9 mouse cellular contexts compared by ENCODE assay signal in genomic region chr9:120202683-120203082, GRCm38 (mm10). TPM values are rescaled to one million over a fixed set of nuclear protein-coding genes. Genes with fewer than 3 reads are reported as not detected.
A peak's percentile ranks its signal among the peaks of the same experiment; 100 is the strongest.
DNase-seq lines count a peak whose midpoint lies in the region; ATAC-seq and TF ChIP-seq lines count a peak whose summit lies in the region.
"Had no signal": no experiment of that assay in that cellular context is flagged by ENCODE, and none has a peak within 500 bp of the region (broad histone marks: within the 10 kb centered on the region; RNA-seq: fewer than 3 reads in every experiment).

No protein-coding gene starts in this region.

- H3K36me3 ChIP-seq in hindbrain, postnatal 0 days (ENCODE audit: insufficient read depth, low read length): no peaks in the 10 kb centered on the region
- H3K36me3 ChIP-seq in hindbrain, embryonic 16.5 days (ENCODE audit: control insufficient read depth, insufficient read depth, low read length): no peaks in the 10 kb centered on the region
- H3K36me3 ChIP-seq in spleen, adult 2 months (ENCODE audit: control insufficient read depth, insufficient read depth, low read length): no peaks in the 10 kb centered on the region
- no peaks in the 10 kb centered on the region for H3K36me3 ChIP-seq in small intestine, adult 2 months (ENCODE audit: control insufficient read depth, insufficient read depth, low read length)

- H3K4me1 ChIP-seq in hindbrain, postnatal 0 days (ENCODE audit: insufficient read depth, low read length): no peaks in the 10 kb centered on the region
- no peaks in the 10 kb centered on the region for H3K4me1 ChIP-seq in hindbrain, embryonic 16.5 days (ENCODE audit: control insufficient read depth, insufficient read depth, low read depth, low read length)
- H3K4me1 ChIP-seq in spleen, adult 2 months (ENCODE audit: control insufficient read depth, insufficient read depth, insufficient read length): no peaks in the 10 kb centered on the region
- H3K4me1 ChIP-seq in small intestine, adult 2 months (ENCODE audit: control insufficient read depth, insufficient read depth, insufficient read length, low read length): no peaks in the 10 kb centered on the region
- H3K4me1 ChIP-seq: megakaryocyte, embryonic 14.5 days had no signal

- no peaks in the 10 kb centered on the region for H3K9me3 ChIP-seq in hindbrain, postnatal 0 days (ENCODE audit: low read length)
- no peaks in the 10 kb centered on the region for H3K9me3 ChIP-seq in hindbrain, embryonic 16.5 days (ENCODE audit: control insufficient read depth, low read length)
- H3K9me3 ChIP-seq: megakaryocyte, embryonic 14.5 days had no signal

- DNase-seq in hindbrain, postnatal 0 days (ENCODE audit: low spot score): peak; percentile 40
- no peak for DNase-seq in spleen, adult 2 months (ENCODE audit: low read depth in 1 of 2, low spot score in 2 of 2)
- DNase-seq in spleen, postnatal 4 days (ENCODE audit: low spot score in 2 of 2): no peak
- no peak for DNase-seq in urinary bladder, postnatal 25 days (ENCODE audit: low spot score)
- DNase-seq in spleen, adult 12 weeks (ENCODE audit: low spot score): no peak

- peak; percentile 72 for TF ChIP-seq CTCF in hindbrain, postnatal 0 days (IDR thresholded peaks at IDR 0.05; ENCODE audit: low read depth)
- 0 out of 2 replicates have a peak, but pooled peaks have one; percentile 20 for TF ChIP-seq CTCF in spleen, adult 2 months (IDR thresholded peaks at IDR 0.05; ENCODE audit: extremely low read depth, insufficient read depth, insufficient read length, insufficient replicate concordance)
- peak; percentile 65 for TF ChIP-seq CTCF in small intestine, adult 2 months (IDR thresholded peaks at IDR 0.05; ENCODE audit: extremely low read depth, insufficient read length, insufficient replicate concordance, low read depth, low read length)

- 26% methylated on average over 12 of the region's 12 CpGs for WGBS in hindbrain, postnatal 0 days
- 27% methylated on average over 12 of the region's 12 CpGs for WGBS in hindbrain, embryonic 16.5 days
- 28% methylated on average over 12 of the region's 12 CpGs for WGBS in spleen, adult 2 months
- 39% methylated on average over 12 of the region's 12 CpGs for WGBS in small intestine, adult 2 months

- H3K9ac ChIP-seq in hindbrain, postnatal 0 days (replicated peaks; ENCODE audit: low read length): no peak overlapping the region
- H3K9ac ChIP-seq in hindbrain, embryonic 16.5 days (ENCODE audit: low read depth, low read length): no peak overlapping the region

- H3K4me2 ChIP-seq in hindbrain, postnatal 0 days (ENCODE audit: low read depth, low read length): no peak overlapping the region
- H3K4me2 ChIP-seq in hindbrain, embryonic 16.5 days (ENCODE audit: low read length): no peak overlapping the region

- H3K4me3 ChIP-seq in hindbrain, postnatal 0 days (ENCODE audit: low read length): no peak overlapping the region
- no peak overlapping the region for H3K4me3 ChIP-seq in hindbrain, embryonic 16.5 days (ENCODE audit: low read length)
- no peak overlapping the region for H3K4me3 ChIP-seq in spleen, adult 2 months (ENCODE audit: extremely low read depth, insufficient read depth, insufficient read length)
- no peak overlapping the region for H3K4me3 ChIP-seq in small intestine, adult 2 months (ENCODE audit: low read depth, low read length)
- H3K4me3 ChIP-seq: megakaryocyte, embryonic 14.5 days had no signal

- no peak for TF ChIP-seq POLR2A in spleen, adult 2 months (IDR thresholded peaks at IDR 0.05; ENCODE audit: low read depth, low read length)
- no peak for TF ChIP-seq POLR2A in small intestine, adult 2 months (IDR thresholded peaks at IDR 0.05; ENCODE audit: low read depth, low read length)

- H3K27ac ChIP-seq in hindbrain, postnatal 0 days: no peak overlapping the region
- H3K27ac ChIP-seq in hindbrain, embryonic 16.5 days (ENCODE audit: low read depth, low read length): no peak overlapping the region
- no peak overlapping the region for H3K27ac ChIP-seq in spleen, adult 2 months (ENCODE audit: insufficient read depth, low read length)
- H3K27ac ChIP-seq in small intestine, adult 2 months (ENCODE audit: insufficient read depth, low read depth, low read length): no peak overlapping the region

- no peaks in the 10 kb centered on the region for H3K27me3 ChIP-seq in hindbrain, postnatal 0 days (ENCODE audit: insufficient read depth, low read length)
- no peaks in the 10 kb centered on the region; the same call in 1 of the 2 replicates for H3K27me3 ChIP-seq in hindbrain, embryonic 16.5 days (replicated peaks; ENCODE audit: control insufficient read depth, insufficient read depth, low read length)
- no peaks in the 10 kb centered on the region for H3K27me3 ChIP-seq in spleen, adult 2 months (ENCODE audit: control insufficient read depth, insufficient read depth, low read length)
- H3K27me3 ChIP-seq in small intestine, adult 2 months (ENCODE audit: control insufficient read depth, insufficient read depth, low read length): no peaks in the 10 kb centered on the region

- no peak for ATAC-seq in hindbrain, postnatal 0 days
- no peak for ATAC-seq in hindbrain, embryonic 16.5 days
- peak; percentile 32; the same call in 1 of the 2 replicates for ATAC-seq in common myeloid progenitor, adult 5-6 weeks (replicated peaks; ENCODE audit: low read depth, poor library complexity, severe bottlenecking)

RNA-seq across cellular contexts. Expression of gene Mobp, which starts 53.2 kb away (rescaled TPM):
- 13.4 and 16.7 TPM in 2 replicates for total RNA-seq in hindbrain, postnatal 0 days (2014; rRNA removed)
- polyA plus RNA-seq in hindbrain, postnatal 0 days (2015; fragmentation: Nextera tagmentation; extraction: Ambion mirVana): 6.8 and 11.1 TPM in 2 replicates
- polyA plus RNA-seq in hindbrain, embryonic 16.5 days (2015; fragmentation: Nextera tagmentation; extraction: Ambion mirVana): 0.20 and 0.21 TPM in 2 replicates
- polyA plus RNA-seq in spleen, adult 2 months (2012; rRNA removed): not detected in 2 replicates
- not detected in 2 replicates for total RNA-seq in common myeloid progenitor, adult 5-6 weeks (2017)
- not detected in 2 replicates for polyA plus RNA-seq in small intestine, adult 2 months (2012; rRNA removed)

Comparison
In these comparisons a context has a peak if more than half of its experiments do, and no peak if none do; other contexts are left out.
1. CTCF ChIP-seq: peak in every context shown above with its lines; median percentile 72 in hindbrain, postnatal 0 days; 65 in small intestine, adult 2 months; 20 in spleen, adult 2 months.